Mouse (Mus musculus) heart, embryonic 14.5 days (tissue): Measurements from ENCODE around the gene Rere. TPM values are rescaled to one million over a fixed set of nuclear protein-coding genes. Genes with fewer than 3 reads are reported as not detected.
A peak's percentile ranks its signal among the peaks of the same experiment; 100 is the strongest.
"Not testable (repeated sequence)": the region's sequence is repeated elsewhere in the genome, so short reads cannot be mapped to it uniquely, and the experiment has no call there.

Experiments
- ATAC-seq: fragments of 200-750 bp; cut with Nextera tagmentation; 2 replicates; pipeline ENCODE4 v1.8.0; 2017; ENCODE audit warnings: low read depth, moderate TSS enrichment; ENCODE audit not compliant: insufficient number of reproducible peaks, insufficient read depth, low FRiP score
- H3K27ac ChIP-seq, 2 experiments: fragments of 200-500 bp in 1 of 2; fragments of 300-500 bp in 1 of 2; sonication (generic) in 1 of 2; replicated peaks in 1 of 2; 2 replicates each; pipeline ENCODE4 v1.5.1; 2012 to 2014; ENCODE audit warnings: low read depth in 2 of 2, low read length in 2 of 2, control low read depth in 1 of 2, mild to moderate bottlenecking in 1 of 2, mixed read lengths in 1 of 2; ENCODE audit not compliant: control insufficient read depth in 1 of 2, insufficient read depth in 1 of 2
- H3K27me3 ChIP-seq: fragments of 300-500 bp; sonication (generic); 2 replicates; pipeline ENCODE4 v1.6.1; 2014; ENCODE audit warnings: mild to moderate bottlenecking, low read length, control low read depth; ENCODE audit not compliant: control insufficient read depth, insufficient read depth
- H3K36me3 ChIP-seq: fragments of 300-500 bp; sonication (generic); 2 replicates; pipeline ENCODE4 v1.6.1; 2014; ENCODE audit warnings: mild to moderate bottlenecking, control low read depth, low read length, mixed read lengths; ENCODE audit not compliant: control insufficient read depth, insufficient read depth
- H3K4me1 ChIP-seq, 2 experiments: fragments of 200-500 bp in 1 of 2; fragments of 300-500 bp in 1 of 2; sonication (generic) in 1 of 2; 2 replicates each; pipeline ENCODE4 v1.6.1; 2012 to 2014; ENCODE audit warnings: low read length in 2 of 2, control low read depth in 1 of 2, mixed read lengths in 1 of 2; ENCODE audit not compliant: control insufficient read depth in 2 of 2, insufficient read depth in 2 of 2
- H3K4me2 ChIP-seq: fragments of 300-500 bp; sonication (generic); 2 replicates; pipeline ENCODE4 v1.6.1; 2014; ENCODE audit warnings: mild to moderate bottlenecking, low read length
- H3K4me3 ChIP-seq, 2 experiments: fragments of 200-500 bp in 1 of 2; fragments of 300-500 bp in 1 of 2; sonication (generic) in 1 of 2; 2 replicates each; pipeline ENCODE4 v1.5.1; 2012 to 2014; ENCODE audit warnings: low read length in 2 of 2, mild to moderate bottlenecking in 2 of 2, control low read depth in 1 of 2, low read depth in 1 of 2, moderate library complexity in 1 of 2; ENCODE audit not compliant: control insufficient read depth in 1 of 2, insufficient read depth in 1 of 2
- H3K9ac ChIP-seq: fragments of 300-500 bp; sonication (generic); 2 replicates; pipeline ENCODE4 v1.6.1; 2014; ENCODE audit warnings: mild to moderate bottlenecking, low read length
- H3K9me3 ChIP-seq: fragments of 300-500 bp; sonication (generic); 2 replicates; pipeline ENCODE4 v1.6.1; 2016; ENCODE audit warnings: low read length, control low read depth; ENCODE audit not compliant: control insufficient read depth
- WGBS: fragments of 180-500 bp; shearing (Covaris S2); extraction: QIAGEN DNeasy Blood & Tissue Kit; methylation state at CpG from one replicate; pipeline ENCODE4 v1.1.7; 2014; 5-methylcytosine and 5-hydroxymethylcytosine counted together
- polyA plus RNA-seq: library from polyadenylated mRNA; unstranded; fragments of >200 nt; fragmentation: Nextera tagmentation; extraction: Ambion mirVana; gene quantifications from 2 replicates; pipeline ENCODE4 v1.2.1, GENCODE M21; 2014

Gene Rere
- polyA plus RNA-seq, 1 experiment from 2014 or later = 28.5 TPM

DNA sequence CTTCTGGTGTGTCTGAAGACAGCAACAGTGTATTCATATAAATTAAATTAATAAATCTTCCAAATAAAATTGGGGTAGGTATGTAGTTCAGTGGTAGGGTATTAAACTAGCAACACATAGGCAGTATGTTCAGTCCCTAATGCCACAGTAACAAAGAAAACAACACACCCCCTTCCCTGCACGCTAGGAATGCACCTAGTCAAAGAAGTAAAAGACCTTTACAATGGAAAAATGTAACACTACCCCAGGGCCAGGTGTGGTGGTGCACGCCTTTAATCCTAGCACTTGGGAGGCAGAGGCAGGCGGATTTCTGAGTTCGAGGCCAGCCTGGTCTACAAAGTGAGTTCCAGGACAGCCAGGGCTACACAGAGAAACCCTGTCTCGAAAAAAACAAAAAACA, 201.6 kb downstream of the Rere start:
- H3K4me3 ChIP-seq, H3K9me3 ChIP-seq, H3K27ac ChIP-seq, H3K9ac ChIP-seq, H3K4me2 ChIP-seq, H3K27me3 ChIP-seq, ATAC-seq: not testable (repeated sequence)
- H3K4me1 ChIP-seq = peaks cover 2 to 38% of the 10 kb centered on the region in 2 experiments; a peak in 3 of 4 replicates
- 92% methylated on average over 4 of the region's 5 CpGs for WGBS
- peaks cover 16% of the 10 kb centered on the region for H3K36me3 ChIP-seq

DNA sequence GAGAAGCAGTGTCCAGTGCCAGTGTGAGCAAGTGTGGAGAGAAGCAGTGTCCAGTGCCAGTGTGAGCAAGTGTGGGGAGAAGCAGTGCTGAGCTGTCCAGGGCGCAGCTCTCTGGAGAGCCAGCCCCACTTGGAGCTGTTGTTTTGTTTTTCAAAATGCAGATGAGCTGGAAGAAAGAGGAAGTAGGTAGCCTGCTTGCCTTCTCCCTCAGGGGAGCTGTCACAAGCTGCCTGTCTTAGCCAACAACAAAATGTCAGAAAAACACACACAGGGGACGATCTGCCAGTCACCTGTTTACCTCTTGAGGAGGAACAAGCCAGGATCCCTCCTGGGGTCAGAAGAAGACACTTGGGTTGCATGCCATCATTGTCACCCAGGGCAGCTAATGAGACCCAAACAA, 204.7 kb downstream of the Rere start:
- Histone ChIP-seq H3K9me3 (no peaks in the 10 kb centered on the region), H3K4me2 (no peak overlapping the region), H3K4me3 (no peak overlapping the region), H3K27ac (0 out of 4 replicates have a peak overlapping the region, but pooled peaks of 1 of the 2 experiments have one; percentile 24), H3K9ac (no peak overlapping the region), H3K27me3 (no peaks in the 10 kb centered on the region), H3K36me3 (0 out of 2 replicates have a peak, but pooled peaks cover 5% of the 10 kb centered on the region), H3K4me1 (peaks cover 8 to 44% of the 10 kb centered on the region in 2 experiments)
- ATAC-seq = no peak
- 53% methylated on average over 2 of the region's 2 CpGs for WGBS

DNA sequence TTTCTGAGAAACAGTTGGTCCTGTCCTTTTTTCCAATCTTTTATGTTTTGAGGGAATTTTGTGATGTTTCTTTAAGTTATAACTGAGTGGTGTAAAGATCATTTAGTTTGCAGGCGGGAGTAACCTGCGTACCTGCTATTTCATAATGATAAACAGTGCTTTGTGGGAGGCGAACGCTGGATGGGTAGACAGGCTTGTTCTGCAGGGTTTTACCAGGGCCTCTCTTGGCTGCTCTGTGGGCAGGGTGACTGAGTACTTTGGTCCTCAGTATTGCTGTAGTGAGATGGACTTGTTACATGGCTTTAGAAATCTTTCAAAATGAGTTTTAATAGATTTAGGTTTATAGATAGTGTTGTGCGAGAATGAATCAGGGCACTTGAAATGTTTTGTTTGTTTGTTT, 205.7 kb downstream of the Rere start:
- Histone ChIP-seq H3K9ac (no peak overlapping the region), H3K4me3 (no peak overlapping the region), H3K36me3 (0 out of 2 replicates have a peak, but pooled peaks cover 5% of the 10 kb centered on the region), H3K4me1 (peaks cover 6 to 37% of the 10 kb centered on the region in 2 experiments), H3K4me2 (no peak overlapping the region), H3K27ac (no peak overlapping the region), H3K27me3 (no peaks in the 10 kb centered on the region), H3K9me3 (no peaks in the 10 kb centered on the region)
- no peak for ATAC-seq
- 63% methylated on average over 5 of the region's 5 CpGs for WGBS

DNA sequence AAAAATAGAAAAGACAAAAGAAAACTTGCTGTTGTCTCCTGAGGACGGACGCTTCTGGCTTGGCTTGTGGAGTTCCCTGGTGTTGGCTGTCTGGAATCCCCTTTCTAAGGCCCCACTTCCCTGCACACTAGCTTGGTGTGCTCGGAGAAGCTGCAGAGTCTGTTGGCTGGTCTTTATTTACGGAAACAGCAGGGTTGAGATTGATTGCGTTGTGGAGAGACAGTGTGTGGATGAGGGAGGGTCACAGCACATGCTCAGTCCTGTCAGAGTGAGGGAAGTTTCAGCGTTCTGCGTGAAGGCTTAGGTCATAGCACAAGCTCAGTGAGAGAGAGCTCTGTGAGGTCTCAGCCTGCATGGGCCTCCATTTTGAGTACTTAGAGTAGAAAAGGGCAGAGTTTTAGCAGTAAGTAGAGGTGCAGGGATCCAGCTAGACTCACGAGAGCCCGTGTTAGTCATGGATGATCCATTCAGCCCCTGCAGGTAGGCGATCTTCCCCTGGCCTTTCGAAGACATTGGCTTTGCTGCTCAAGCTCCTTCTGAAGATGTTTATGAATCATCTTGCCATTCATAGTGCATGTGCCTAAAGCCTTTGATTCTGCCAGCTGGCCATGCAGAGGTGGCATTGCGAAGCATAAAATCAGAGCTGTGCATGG, 206.8 kb downstream of the Rere start:
- Histone ChIP-seq H3K4me1 (peaks cover 6 to 33% of the 10 kb centered on the region in 2 experiments), H3K9ac (peak overlapping the region; percentile 67), H3K4me3 (peak overlapping the region; percentile 23 to 37), H3K27ac (peak overlapping the region; percentile 79 to 90), H3K9me3 (no peaks in the 10 kb centered on the region), H3K36me3 (no peaks in the 10 kb centered on the region), H3K27me3 (no peaks in the 10 kb centered on the region), H3K4me2 (peak overlapping the region; percentile 65)
- 20% methylated on average over 12 of the region's 12 CpGs for WGBS
- peak; percentile 92 for ATAC-seq

GRCm38 (mm10) chr4:150488767-150489166, 207.3 kb downstream of the Rere start:
- Histone ChIP-seq H3K9ac (peak overlapping the region; percentile 67), H3K9me3 (no peaks in the 10 kb centered on the region), H3K27ac (peak overlapping the region; percentile 79 to 90), H3K4me2 (peak overlapping the region; percentile 65), H3K36me3 (no peaks in the 10 kb centered on the region), H3K4me3 (peak overlapping the region; percentile 23 to 37; a peak in 3 of 4 replicates), H3K27me3 (no peaks in the 10 kb centered on the region), H3K4me1 (peaks cover 6 to 33% of the 10 kb centered on the region in 2 experiments)
- 44% methylated on average over 4 of the region's 4 CpGs for WGBS
- no peak for ATAC-seq

- no peaks in the 10 kb centered on the region for H3K36me3 ChIP-seq
- H3K27me3 ChIP-seq = no peaks in the 10 kb centered on the region
- H3K9me3 ChIP-seq = no peaks in the 10 kb centered on the region
- no peak for ATAC-seq
- H3K4me2 ChIP-seq = no peak overlapping the region
- WGBS = 90% methylated on average over 6 of the region's 6 CpGs
- no peak overlapping the region for H3K9ac ChIP-seq
- no peak overlapping the region for H3K27ac ChIP-seq
- no peak overlapping the region for H3K4me3 ChIP-seq
- H3K4me1 ChIP-seq = peaks cover 6 to 40% of the 10 kb centered on the region in 2 experiments
Measured at GRCm38 (mm10) chr4:150490050-150490449, 208.6 kb downstream of the Rere start.

- Histone ChIP-seq H3K36me3 (no peaks in the 10 kb centered on the region), H3K27ac (no peak overlapping the region), H3K9me3 (no peaks in the 10 kb centered on the region), H3K4me2 (no peak overlapping the region), H3K9ac (no peak overlapping the region), H3K4me3 (no peak overlapping the region), H3K4me1 (peaks cover 8 to 40% of the 10 kb centered on the region in 2 experiments), H3K27me3 (no peaks in the 10 kb centered on the region)
- 83% methylated on average over 4 of the region's 4 CpGs for WGBS
- ATAC-seq = no peak
Measured at GRCm38 (mm10) chr4:150491710-150492109, 210.3 kb downstream of the Rere start.
